Mouse (Mus musculus) liver, adult 2 months (tissue): ENCODE results near the gene Rcan1.

Experiments used
- CTCF ChIP-seq: fragments of 200-500 bp; IDR thresholded peaks from 2 replicates; pipeline ENCODE4 v1.5.1; 2011; ENCODE audit warnings: low read depth, low read length, control low read depth
- POLR2A ChIP-seq: fragments of 200-500 bp; IDR thresholded peaks from 2 replicates; pipeline ENCODE4 v1.6.1; 2011; ENCODE audit warnings: low read length, control low read depth; ENCODE audit not compliant: insufficient read depth; ENCODE audit errors: extremely low read depth

DNA sequence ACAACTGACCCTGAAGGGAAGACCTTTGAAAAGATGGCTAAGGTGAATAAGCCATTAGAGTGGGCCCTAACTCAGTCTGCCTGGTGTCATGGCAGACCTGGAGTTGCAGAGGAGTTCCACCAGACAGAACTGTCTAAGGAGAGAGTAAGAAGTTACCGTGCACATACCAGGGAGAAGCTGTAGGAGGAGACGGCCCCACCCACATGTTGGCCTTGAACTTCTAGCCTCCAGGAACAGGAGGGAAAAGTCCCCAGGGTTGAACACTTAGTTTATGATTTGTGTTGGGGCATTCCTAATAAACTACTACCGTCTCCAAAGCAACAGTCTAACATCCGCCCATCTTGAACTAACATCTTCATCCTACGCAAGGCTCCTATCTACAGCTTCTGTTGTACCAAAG lies 50.0 kb downstream of the Rcan1 start:
- TF ChIP-seq POLR2A (no peak), CTCF (no peak)
